Mouse (Mus musculus) heart, embryonic 11.5 days (tissue): ENCODE measurements around the gene Ubiad1. TPM values are rescaled to one million over a fixed set of nuclear protein-coding genes. Genes with fewer than 3 reads are reported as not detected.

Source experiments
- ATAC-seq: fragments of 200-750 bp; cut with Nextera tagmentation; replicated peaks from 2 replicates; pipeline ENCODE4 v1.8.0; 2017; ENCODE audit warnings: moderate library complexity; ENCODE audit not compliant: insufficient number of reproducible peaks, low FRiP score, low TSS enrichment
- H3K27ac ChIP-seq: fragments of 300-500 bp; sonication (generic); 2 replicates; pipeline ENCODE4 v1.5.1; 2014; ENCODE audit warnings: mild to moderate bottlenecking, low read depth, low read length
- H3K27me3 ChIP-seq: fragments of 300-500 bp; sonication (generic); 2 replicates; pipeline ENCODE4 v1.6.1; 2014; ENCODE audit warnings: mild to moderate bottlenecking, low read length, mixed read lengths; ENCODE audit not compliant: control insufficient read depth, insufficient read depth
- H3K36me3 ChIP-seq: fragments of 300-500 bp; sonication (generic); 2 replicates; pipeline ENCODE4 v1.6.1; 2014; ENCODE audit warnings: mild to moderate bottlenecking, low read length, moderate library complexity, mixed read lengths; ENCODE audit not compliant: control insufficient read depth, insufficient read depth
- H3K4me1 ChIP-seq: fragments of 300-500 bp; sonication (generic); 2 replicates; pipeline ENCODE4 v1.6.1; 2014; ENCODE audit warnings: low read length; ENCODE audit not compliant: control insufficient read depth, insufficient read depth
- H3K4me2 ChIP-seq: fragments of 300-500 bp; sonication (generic); 2 replicates; pipeline ENCODE4 v1.6.1; 2014; ENCODE audit warnings: mild to moderate bottlenecking, moderate library complexity
- H3K4me3 ChIP-seq: fragments of 300-500 bp; sonication (generic); 2 replicates; pipeline ENCODE4 v1.5.1; 2014; ENCODE audit warnings: low read depth, low read length
- H3K9ac ChIP-seq: fragments of 300-500 bp; sonication (generic); 2 replicates; pipeline ENCODE4 v1.6.1; 2014; ENCODE audit warnings: mild to moderate bottlenecking, low read depth, low read length, moderate library complexity
- H3K9me3 ChIP-seq: fragments of 300-500 bp; sonication (generic); replicated peaks from 2 replicates; pipeline ENCODE4 v1.6.1; 2016; ENCODE audit warnings: low read length; ENCODE audit not compliant: control insufficient read depth
- WGBS: fragments of 180-500 bp; shearing (Covaris S2); extraction: QIAGEN DNeasy Blood & Tissue Kit; methylation state at CpG from one replicate; pipeline ENCODE4 v1.1.7; 2014; ENCODE audit not compliant: insufficient replicate concordance; 5-methylcytosine and 5-hydroxymethylcytosine counted together
- polyA plus RNA-seq: library from polyadenylated mRNA; unstranded; fragments of >200 nt; fragmentation: Nextera tagmentation; extraction: Ambion mirVana; gene quantifications from 2 replicates; pipeline ENCODE4 v1.2.1, GENCODE M21; 2014

The Ubiad1 gene
- polyA plus RNA-seq, 1 experiment from 2014 or later: 16.2 TPM

- no peak for ATAC-seq
- Histone ChIP-seq H3K4me1 (no peaks in the 10 kb centered on the region), H3K27me3 (peaks cover 12% of the 10 kb centered on the region)
These were observed 52.8 kb downstream of the Ubiad1 start for GRCm38 (mm10) chr4:148391714-148392310.

GRCm38 (mm10) chr4:148389635-148390034 is 54.9 kb downstream of the Ubiad1 start:
- no peaks in the 10 kb centered on the region for H3K9me3 ChIP-seq
- no peak overlapping the region for H3K4me2 ChIP-seq
- 60% methylated on average over 7 of the region's 7 CpGs for WGBS
- peaks cover 12% of the 10 kb centered on the region for H3K27me3 ChIP-seq
- H3K27ac ChIP-seq: no peak overlapping the region
- H3K4me1 ChIP-seq: no peaks in the 10 kb centered on the region
- no peak overlapping the region for H3K4me3 ChIP-seq
- no peak overlapping the region for H3K9ac ChIP-seq
- ATAC-seq: no peak
- no peaks in the 10 kb centered on the region for H3K36me3 ChIP-seq

More at GRCm38 (mm10) chr4:148391714-148392310, 52.8 kb downstream of the Ubiad1 start:
- H3K9ac ChIP-seq: no peak overlapping the region
- 64% methylated on average over 21 of the region's 21 CpGs for WGBS
- no peak overlapping the region for H3K27ac ChIP-seq
- H3K4me3 ChIP-seq: no peak overlapping the region
- H3K36me3 ChIP-seq: no peaks in the 10 kb centered on the region
- no peaks in the 10 kb centered on the region for H3K9me3 ChIP-seq
- no peak overlapping the region for H3K4me2 ChIP-seq

DNA sequence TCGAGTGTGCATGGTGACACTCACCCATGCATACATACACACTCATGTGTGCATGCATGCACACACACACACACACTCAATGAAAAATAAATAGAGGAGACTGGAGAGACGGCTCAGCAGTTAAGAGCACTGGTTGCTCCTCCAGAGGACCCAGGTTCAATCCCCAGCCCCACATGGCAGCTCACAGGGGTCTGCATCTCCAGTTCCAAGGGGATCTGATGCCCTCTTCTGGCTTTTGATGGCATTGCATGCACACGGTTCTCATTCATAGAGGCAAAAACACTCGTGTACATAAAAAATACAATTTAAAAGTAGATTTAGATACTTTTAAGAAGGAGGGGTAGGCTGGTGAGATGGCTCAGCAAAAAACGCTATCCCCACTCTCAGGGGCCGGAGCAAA is 55.5 kb downstream of the Ubiad1 start:
- 59% methylated on average over 6 of the region's 6 CpGs for WGBS
- no peak for ATAC-seq
- no peak overlapping the region for H3K4me3 ChIP-seq
- H3K9ac ChIP-seq: no peak overlapping the region
- H3K4me2 ChIP-seq: no peak overlapping the region
- peaks cover 8% of the 10 kb centered on the region; the same call in 1 of the 2 replicates for H3K27me3 ChIP-seq
- no peak overlapping the region for H3K27ac ChIP-seq
- H3K36me3 ChIP-seq: no peaks in the 10 kb centered on the region
- no peaks in the 10 kb centered on the region for H3K9me3 ChIP-seq
- no peaks in the 10 kb centered on the region for H3K4me1 ChIP-seq

DNA sequence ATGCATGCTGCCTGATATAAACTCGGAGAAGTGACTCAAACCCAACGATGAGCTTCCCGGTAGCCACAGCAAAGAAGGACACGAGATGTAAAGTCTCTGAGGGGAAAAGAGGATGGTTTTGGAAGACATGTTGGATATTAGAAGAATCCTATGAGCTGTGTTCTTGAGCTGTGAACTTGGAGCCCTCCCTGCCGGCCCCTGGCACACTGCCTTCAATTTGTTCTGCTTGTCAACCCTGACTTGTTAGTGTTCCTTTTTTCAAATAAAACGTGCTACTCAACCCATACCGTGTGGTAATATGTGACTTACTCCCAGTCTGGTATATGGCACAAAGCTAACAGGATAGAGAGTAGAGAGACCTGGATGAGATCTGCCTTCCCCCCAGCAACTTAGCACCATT is 59.3 kb downstream of the Ubiad1 start:
- no peak overlapping the region for H3K9ac ChIP-seq
- no peaks in the 10 kb centered on the region for H3K9me3 ChIP-seq
- H3K27me3 ChIP-seq: no peaks in the 10 kb centered on the region
- H3K4me1 ChIP-seq: no peaks in the 10 kb centered on the region
- no peak overlapping the region for H3K4me3 ChIP-seq
- no peaks in the 10 kb centered on the region for H3K36me3 ChIP-seq
- no peak overlapping the region for H3K4me2 ChIP-seq
- 74% methylated on average over 7 of the region's 7 CpGs for WGBS
- ATAC-seq: no peak
- no peak overlapping the region for H3K27ac ChIP-seq

Other genes with a start within 250 kb of the Ubiad1 start
- gene Disp3, start 156.8 kb downstream of the Ubiad1 start, polyA plus RNA-seq: 0.06 TPM in 1 of 2 replicates, not detected in the other
- 18.9 and 23.6 TPM in 2 replicates for gene Mtor, start 3.8 kb upstream of the Ubiad1 start, polyA plus RNA-seq
- 2.9 TPM in 2 replicates for gene Angptl7, start 55.7 kb upstream of the Ubiad1 start, polyA plus RNA-seq
- 75.0 and 79.4 TPM in 2 replicates for gene Exosc10, start 113.7 kb upstream of the Ubiad1 start, polyA plus RNA-seq
- gene Srm, start 146.7 kb upstream of the Ubiad1 start, polyA plus RNA-seq: 129 and 155 TPM in 2 replicates
- gene Masp2, start 157.8 kb upstream of the Ubiad1 start, polyA plus RNA-seq: 0.37 TPM in 1 of 2 replicates, not detected in the other
- 118 and 135 TPM in 2 replicates for gene Tardbp, start 182.2 kb upstream of the Ubiad1 start, polyA plus RNA-seq
- 0.19 and 0.27 TPM in 2 replicates for gene Gm572, start 198.5 kb upstream of the Ubiad1 start, polyA plus RNA-seq